Mouse (Mus musculus) heart, adult 2 months (tissue): ENCODE measurements around the gene Smg7. TPM values are rescaled to one million over a fixed set of nuclear protein-coding genes. Genes with fewer than 3 reads are reported as not detected.

Source experiments
- DNase-seq, 2 experiments: peaks; one replicate each; pipeline ENCODE4 v3.0.0; 2021
- H3K27ac ChIP-seq: fragments of 200-600 bp; 2 replicates; pipeline ENCODE4 v1.8.1; 2022
- H3K27me3 ChIP-seq: fragments of 200-500 bp; 2 replicates; pipeline ENCODE4 v1.6.1; 2012; ENCODE audit warnings: mild to moderate bottlenecking, low read length, inconsistent platforms, mixed read lengths; ENCODE audit not compliant: control insufficient read depth, insufficient read depth
- H3K36me3 ChIP-seq: fragments of 200-500 bp; 2 replicates; pipeline ENCODE4 v1.6.1; 2012; ENCODE audit warnings: low read length, inconsistent platforms; ENCODE audit not compliant: control insufficient read depth, insufficient read depth
- H3K4me1 ChIP-seq: fragments of 200-500 bp; 2 replicates; pipeline ENCODE4 v1.6.1; 2011; ENCODE audit warnings: low read length; ENCODE audit not compliant: control insufficient read depth, insufficient read depth
- H3K4me3 ChIP-seq: fragments of 200-600 bp; 2 replicates; pipeline ENCODE4 v1.8.1; 2022
- H3K79me2 ChIP-seq: fragments of 200-500 bp; replicated peaks from 2 replicates; pipeline ENCODE4 v1.6.1; 2012; ENCODE audit warnings: mild to moderate bottlenecking, inconsistent platforms, low read length, moderate library complexity, mixed read lengths; ENCODE audit not compliant: control insufficient read depth, insufficient read depth
- H3K9ac ChIP-seq: fragments of 200-500 bp; 2 replicates; pipeline ENCODE4 v1.6.1; 2012; ENCODE audit warnings: low read depth, mild to moderate bottlenecking, control low read depth, inconsistent platforms, low read length, mixed read lengths
- CTCF ChIP-seq: fragments of 200-600 bp; IDR thresholded peaks from 2 replicates; pipeline ENCODE4 v1.8.1; 2022; ENCODE audit warnings: antibody characterized with exemption, mild to moderate bottlenecking, moderate library complexity
- EP300 ChIP-seq: fragments of 200-500 bp; IDR thresholded peaks from 2 replicates; pipeline ENCODE4 v1.6.1; 2011; ENCODE audit warnings: low read depth, low read length, control low read depth; ENCODE audit not compliant: insufficient read depth
- POLR2A ChIP-seq: fragments of 200-500 bp; IDR thresholded peaks from 2 replicates; pipeline ENCODE4 v1.6.1; 2011; ENCODE audit warnings: mild to moderate bottlenecking, low read depth, low read length, control low read depth; ENCODE audit not compliant: insufficient read depth
- WGBS: fragments of 180-500 bp; shearing (Covaris S2); methylation state at CpG from one replicate; pipeline ENCODE4 v1.1.7; 2018; 5-methylcytosine and 5-hydroxymethylcytosine counted together
- intact Hi-C: fragments of 180-260 bp; cut with DNase I; formaldehyde crosslinking; loops from one replicate; pipeline ENCODE4 v1.15.1; 2025
- polyA plus RNA-seq: library from polyadenylated mRNA; depleted of rRNA; stranded (reverse); fragments of >200 nt; gene quantifications from 2 replicates; pipeline ENCODE4 v1.2.3, GENCODE M21; 2012
- total RNA-seq, 2 experiments: library from RNA; stranded (reverse); gene quantifications; 2 replicates each; pipeline ENCODE4 v1.2.3; 2021

Smg7 gene
- total and polyA plus RNA-seq, 3 experiments, result 36.0 to 39.3 (median 39.3) TPM

DNA sequence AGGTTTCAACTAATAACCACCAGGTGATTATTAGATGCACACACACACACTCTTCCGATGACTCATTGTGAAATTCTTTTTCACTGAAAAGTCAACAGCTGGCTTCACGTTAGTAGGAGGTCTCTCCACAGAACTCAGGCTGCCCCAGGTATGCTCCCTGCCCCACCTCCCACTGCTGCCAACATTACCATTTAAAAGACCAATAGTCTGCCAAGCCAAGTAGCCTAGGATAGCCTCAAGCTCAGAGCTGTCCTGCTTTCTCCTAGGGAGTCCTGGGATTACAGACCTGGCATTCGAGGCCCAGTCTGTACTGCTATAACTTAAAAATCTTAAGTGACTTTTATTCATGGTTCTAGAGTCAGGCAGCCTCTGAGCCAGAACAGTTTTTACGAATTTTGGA is 15.2 kb upstream of the Smg7 start:
- WGBS, result 73% methylated on average over 4 of the region's 4 CpGs
- Histone ChIP-seq H3K27ac (no peak overlapping the region), H3K9ac (no peak overlapping the region), H3K27me3 (no peaks in the 10 kb centered on the region), H3K4me3 (no peak overlapping the region), H3K36me3 (no peaks in the 10 kb centered on the region), H3K79me2 (no peaks in the 10 kb centered on the region), H3K4me1 (no peaks in the 10 kb centered on the region)
- DNase-seq, result no peak
- intact Hi-C loops, result no loop called here
- TF ChIP-seq CTCF, result no peak
- TF ChIP-seq EP300, result no peak
- TF ChIP-seq POLR2A, result no peak

DNA sequence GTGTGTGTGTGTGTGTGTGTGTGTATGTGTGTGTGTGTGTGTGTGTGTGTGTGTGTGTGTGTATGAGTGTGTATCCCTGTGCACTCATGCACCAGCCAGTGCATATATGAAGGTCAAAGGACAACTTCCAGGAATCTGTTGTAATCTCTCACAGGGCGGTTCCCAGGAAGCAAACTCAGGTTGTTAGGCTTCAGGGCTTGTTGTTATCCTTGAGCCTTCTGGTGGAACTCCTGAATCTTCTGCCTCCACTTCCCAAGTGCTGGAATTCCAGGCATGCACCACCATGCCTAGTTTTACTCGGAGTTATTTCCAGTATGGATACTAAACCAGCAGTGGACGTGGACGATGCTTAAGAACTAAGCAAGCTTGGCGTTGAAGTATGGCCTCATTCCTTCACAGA is 14.5 kb upstream of the Smg7 start:
- WGBS, result 78% methylated on average over 5 of the region's 5 CpGs
- intact Hi-C loops, result no loop called here

DNA sequence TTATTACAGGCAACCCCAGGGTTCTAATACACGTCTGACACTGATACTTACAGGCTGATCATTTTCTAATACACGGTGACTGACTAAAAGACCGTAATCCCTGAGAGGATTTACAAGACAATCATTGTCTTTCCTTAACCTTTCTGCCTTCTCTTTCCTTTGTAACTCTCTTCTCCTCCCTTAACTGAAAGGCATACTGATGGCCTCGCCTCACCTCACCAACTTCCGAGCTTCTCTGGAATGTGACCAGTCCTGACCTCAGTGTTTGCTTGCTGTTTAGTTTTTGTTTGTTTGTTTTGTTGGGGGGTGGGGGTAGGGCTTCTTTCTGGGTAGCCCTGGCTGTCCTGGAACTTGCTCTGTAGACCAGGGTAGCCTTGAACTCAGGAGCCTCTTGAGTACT is 13.3 kb upstream of the Smg7 start:
- no peaks in the 10 kb centered on the region for H3K36me3 ChIP-seq
- H3K4me3 ChIP-seq, result no peak overlapping the region
- no peaks in the 10 kb centered on the region for H3K27me3 ChIP-seq
- H3K4me1 ChIP-seq, result no peaks in the 10 kb centered on the region
- H3K79me2 ChIP-seq, result no peaks in the 10 kb centered on the region
- DNase-seq, result no peak
- no peak overlapping the region for H3K9ac ChIP-seq
- no peak overlapping the region for H3K27ac ChIP-seq
- intact Hi-C loops, result no loop called here
- 66% methylated on average over 5 of the region's 5 CpGs for WGBS
- no peak for TF ChIP-seq POLR2A

More for the DNA sequence above, 14.5 kb upstream of the Smg7 start:
- no peaks in the 10 kb centered on the region for H3K79me2 ChIP-seq
- TF ChIP-seq POLR2A (no peak), CTCF (no peak), EP300 (no peak)
- H3K4me1 ChIP-seq, result no peaks in the 10 kb centered on the region
- H3K27ac ChIP-seq, result no peak overlapping the region
- no peak overlapping the region for H3K4me3 ChIP-seq
- H3K27me3 ChIP-seq, result no peaks in the 10 kb centered on the region
- H3K9ac ChIP-seq, result no peak overlapping the region
- DNase-seq, result no peak
- H3K36me3 ChIP-seq, result no peaks in the 10 kb centered on the region

DNA sequence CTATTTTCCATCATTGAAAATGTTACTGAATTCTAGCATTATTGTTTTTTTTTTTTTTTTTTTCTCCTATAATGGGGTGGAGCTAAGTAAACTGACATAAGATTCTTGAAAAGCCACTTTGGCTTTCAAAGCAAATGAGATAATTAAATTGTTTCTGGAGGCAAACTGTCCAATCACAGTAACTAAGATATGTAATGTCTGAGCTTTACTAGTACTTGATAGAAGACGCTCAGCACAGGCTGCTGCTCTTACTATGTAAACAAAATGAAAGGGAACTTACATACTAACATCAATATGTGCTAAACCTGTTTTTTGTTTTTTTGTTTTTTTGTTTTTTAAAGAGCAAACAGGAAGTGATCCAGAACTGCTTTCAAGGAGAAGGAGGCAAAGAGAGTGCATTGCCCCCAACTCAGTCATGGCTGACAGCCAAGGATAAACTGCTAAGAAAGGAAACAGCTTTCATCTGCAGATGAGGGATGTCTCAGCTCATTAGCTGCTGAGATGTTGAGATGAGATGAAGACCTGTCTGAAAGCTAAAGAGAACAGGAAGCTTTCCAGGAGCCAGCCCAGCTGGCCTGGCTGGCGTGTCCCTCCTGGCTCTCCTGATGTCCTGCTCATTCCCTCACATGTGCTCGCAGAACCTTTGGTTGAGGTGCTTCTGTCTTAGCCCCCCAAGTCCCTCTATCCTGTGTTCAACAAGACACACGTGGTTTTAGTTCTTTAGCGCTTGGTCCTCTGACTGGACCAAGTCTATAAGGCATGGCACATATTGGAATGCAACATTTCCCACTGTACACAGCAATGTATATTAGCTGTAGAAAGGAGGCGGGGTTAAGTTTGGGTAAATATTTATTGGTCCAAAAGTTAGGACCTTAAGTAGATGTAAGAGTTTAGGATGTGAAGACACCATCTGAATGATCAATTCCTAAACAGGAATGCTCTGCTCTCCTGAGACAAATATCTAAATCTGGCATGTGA is 11.3 kb upstream of the Smg7 start:
- 56% methylated on average over 6 of the region's 6 CpGs for WGBS
- intact Hi-C loops, result no loop called here

DNA sequence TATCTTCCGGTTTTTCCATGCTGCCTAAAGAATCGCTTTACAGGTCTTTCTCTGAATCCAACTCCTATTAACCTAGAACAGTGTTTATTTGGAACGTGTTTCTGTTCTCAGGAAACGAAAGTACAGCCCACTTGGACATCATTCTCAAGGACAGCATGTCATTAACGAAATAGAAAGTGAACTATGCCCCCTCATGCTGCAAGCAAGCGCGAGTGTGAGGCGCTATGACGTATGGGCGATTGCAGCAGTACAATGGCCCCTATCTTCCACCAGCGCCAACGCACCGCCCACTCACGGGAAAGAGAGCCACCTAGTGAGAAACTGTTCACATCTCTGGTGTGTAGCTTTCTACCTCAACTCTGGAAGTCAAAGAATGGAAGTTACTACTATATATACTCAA is 2.0 kb upstream of the Smg7 start:
- Histone ChIP-seq H3K4me3 (peak overlapping the region; percentile 83), H3K27me3 (no peaks in the 10 kb centered on the region), H3K27ac (peak overlapping the region; percentile 100), H3K4me1 (peaks cover 3% of the 10 kb centered on the region), H3K36me3 (peaks cover 2% of the 10 kb centered on the region), H3K9ac (no peak overlapping the region; the same call in 1 of the 2 replicates), H3K79me2 (no peaks in the 10 kb centered on the region; the same call in 1 of the 2 replicates)
- WGBS, result under 1% methylated on average over 14 of the region's 14 CpGs
- intact Hi-C loops, result loop anchor here (5.0 kb wide), 1 partner anchor 428 kb away; the partner anchor contains the start of gene Lamc1
- TF ChIP-seq EP300, result peak; percentile 88
- peak; percentile 86 for TF ChIP-seq CTCF
- peak; percentile 58 for TF ChIP-seq POLR2A
- peak; percentile 80 to 88 for DNase-seq

More for the DNA sequence above, 11.3 kb upstream of the Smg7 start:
- Histone ChIP-seq H3K27me3 (no peaks in the 10 kb centered on the region), H3K4me1 (no peaks in the 10 kb centered on the region), H3K79me2 (no peaks in the 10 kb centered on the region), H3K36me3 (no peaks in the 10 kb centered on the region), H3K4me3 (no peak overlapping the region), H3K27ac (no peak overlapping the region), H3K9ac (no peak overlapping the region)
- no peak for DNase-seq
- TF ChIP-seq POLR2A (no peak), EP300 (no peak), CTCF (no peak)

DNA sequence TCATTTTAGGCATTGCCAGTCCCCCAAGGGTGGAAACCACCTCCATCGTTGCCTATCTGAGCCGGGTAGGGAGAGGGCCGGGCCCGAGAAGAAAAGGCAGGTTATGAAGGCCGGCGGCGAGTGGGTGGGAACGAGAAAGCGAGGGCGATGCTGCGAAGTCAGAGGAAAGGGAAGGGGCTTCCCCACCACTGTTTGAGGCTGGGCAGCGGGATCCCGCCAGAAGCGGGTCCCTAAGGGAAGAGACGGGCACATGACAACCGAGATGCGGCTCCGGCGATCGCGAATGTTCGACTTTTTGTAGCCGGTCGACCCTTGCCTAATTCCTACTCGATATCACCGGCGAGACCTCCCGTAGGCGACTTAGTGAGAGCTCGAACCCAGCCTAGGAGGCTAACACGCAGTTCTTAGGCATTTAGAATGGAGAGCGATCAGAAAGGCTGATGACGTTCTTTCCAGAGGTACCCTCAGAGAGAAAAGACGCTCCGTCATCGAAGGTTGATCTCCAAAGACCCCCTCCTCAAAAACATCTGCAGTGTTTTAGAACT is 1.2 kb upstream of the Smg7 start:
- no peak for TF ChIP-seq POLR2A
- TF ChIP-seq EP300, result no peak
- TF ChIP-seq CTCF, result no peak
- no peak for DNase-seq

More for the DNA sequence above, 1.2 kb upstream of the Smg7 start:
- H3K36me3 ChIP-seq, result peaks cover 4% of the 10 kb centered on the region
- WGBS, result under 1% methylated on average over 36 of the region's 36 CpGs
- H3K4me3 ChIP-seq, result peak overlapping the region; percentile 83
- intact Hi-C loops, result loop anchor here (2.0 to 5.0 kb wide), 2 partner anchors 137 to 429 kb away; partner anchors contain the start of genes Arpc5, Lamc1 and Rgl1
- H3K79me2 ChIP-seq, result no peaks in the 10 kb centered on the region; the same call in 1 of the 2 replicates
- peaks cover 5% of the 10 kb centered on the region for H3K4me1 ChIP-seq
- H3K27ac ChIP-seq, result peak overlapping the region; percentile 100
- H3K9ac ChIP-seq, result peak overlapping the region; percentile 68
- no peaks in the 10 kb centered on the region for H3K27me3 ChIP-seq
